Mouse (Mus musculus) embryonic facial prominence, embryonic 12.5 days (tissue): ENCODE results near the gene Qrich2. TPM values are rescaled to one million over a fixed set of nuclear protein-coding genes. Genes with fewer than 3 reads are reported as not detected.
A peak's percentile ranks its signal among the peaks of the same experiment; 100 is the strongest.
"Not testable (repeated sequence)": the region's sequence is repeated elsewhere in the genome, so short reads cannot be mapped to it uniquely, and the experiment has no call there.

Experiments
- ATAC-seq: fragments of 200-750 bp; cut with Nextera tagmentation; 2 replicates; pipeline ENCODE4 v1.8.0; 2017; ENCODE audit not compliant: insufficient number of reproducible peaks, insufficient read depth, low FRiP score, low TSS enrichment
- H3K27ac ChIP-seq: fragments of 300-500 bp; sonication (generic); 2 replicates; pipeline ENCODE4 v1.5.1; 2016; ENCODE audit warnings: mild to moderate bottlenecking
- H3K27me3 ChIP-seq: fragments of 300-500 bp; sonication (generic); 2 replicates; pipeline ENCODE4 v1.6.1; 2016; ENCODE audit warnings: mild to moderate bottlenecking, moderate library complexity
- H3K36me3 ChIP-seq: fragments of 300-500 bp; sonication (generic); 2 replicates; pipeline ENCODE4 v1.6.1; 2016; ENCODE audit warnings: mild to moderate bottlenecking
- H3K4me1 ChIP-seq: fragments of 300-500 bp; sonication (generic); 2 replicates; pipeline ENCODE4 v1.6.1; 2016
- H3K4me2 ChIP-seq: fragments of 300-500 bp; sonication (generic); replicated peaks from 2 replicates; pipeline ENCODE4 v1.6.1; 2016; ENCODE audit warnings: mild to moderate bottlenecking, moderate library complexity
- H3K4me3 ChIP-seq: fragments of 300-500 bp; sonication (generic); 2 replicates; pipeline ENCODE4 v1.5.1; 2016; ENCODE audit warnings: mild to moderate bottlenecking
- H3K9ac ChIP-seq: fragments of 300-500 bp; sonication (generic); 2 replicates; pipeline ENCODE4 v1.6.1; 2016; ENCODE audit warnings: mild to moderate bottlenecking, moderate library complexity
- H3K9me3 ChIP-seq: fragments of 300-500 bp; sonication (generic); 2 replicates; pipeline ENCODE4 v1.6.1; 2016; ENCODE audit warnings: mild to moderate bottlenecking, moderate library complexity
- WGBS: fragments of 180-500 bp; shearing (Covaris S2); methylation state at CpG from one replicate; pipeline ENCODE4 v1.1.7; 2016; 5-methylcytosine and 5-hydroxymethylcytosine counted together
- polyA plus RNA-seq: library from polyadenylated mRNA; unstranded; fragments of >200 nt; fragmentation: Nextera tagmentation; extraction: Ambion mirVana; gene quantifications from 2 replicates; pipeline ENCODE4 v1.2.1, GENCODE M21; 2016

Gene Qrich2
- polyA plus RNA-seq, 1 experiment from 2014 or later, result 0.14 TPM

DNA sequence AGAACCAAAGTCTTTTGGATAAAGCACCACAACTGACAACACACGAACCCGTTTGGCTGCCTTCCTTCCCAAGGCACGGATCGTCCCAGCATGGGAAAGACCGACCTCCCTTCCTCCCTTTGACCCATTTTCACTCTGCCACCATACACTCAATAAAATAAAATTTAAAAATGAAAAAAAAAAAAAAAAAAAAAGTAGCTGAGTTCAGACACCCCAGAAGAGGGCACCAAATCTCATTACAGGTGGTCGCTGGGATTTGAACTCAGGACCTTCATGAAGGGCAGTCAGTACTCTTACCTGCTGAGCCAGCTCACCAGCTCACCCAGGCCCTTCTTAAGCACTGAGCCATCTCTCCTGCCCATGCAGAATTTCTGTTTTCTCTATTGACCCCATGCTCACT lies 33.0 kb upstream of the Qrich2 start:
- Histone ChIP-seq H3K9ac (no peak overlapping the region), H3K4me3 (no peak overlapping the region), H3K36me3 (no peaks in the 10 kb centered on the region), H3K27me3 (no peaks in the 10 kb centered on the region), H3K4me1 (no peaks in the 10 kb centered on the region), H3K4me2 (peak overlapping the region; percentile 53), H3K9me3 (no peaks in the 10 kb centered on the region), H3K27ac (no peak overlapping the region)
- 46% methylated on average over 6 of the region's 6 CpGs for WGBS
- ATAC-seq, result no peak

DNA sequence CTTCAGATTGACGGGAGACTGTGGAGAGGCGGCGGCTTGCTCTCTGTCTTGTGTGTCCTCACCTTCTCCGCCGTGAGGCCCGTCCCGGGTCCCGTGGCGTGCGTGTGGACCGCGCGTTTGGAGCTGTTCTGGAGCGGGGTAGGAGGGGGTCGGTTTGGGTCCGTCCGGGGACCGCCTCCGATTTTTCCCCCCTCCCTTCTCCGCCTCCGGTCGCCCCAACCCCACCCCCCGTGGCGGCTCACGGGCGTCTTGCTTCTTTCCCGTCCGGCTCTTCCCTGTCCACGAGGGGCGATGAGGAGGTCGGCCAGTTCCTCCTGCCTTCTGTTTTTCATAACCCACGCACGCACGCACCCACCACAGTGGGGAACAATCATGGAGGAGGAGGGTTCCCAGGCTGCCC lies 32.6 kb upstream of the Qrich2 start:
- no peaks in the 10 kb centered on the region for H3K27me3 ChIP-seq
- WGBS, result 35% methylated on average over 34 of the region's 34 CpGs
- H3K4me1 ChIP-seq, result no peaks in the 10 kb centered on the region
- H3K36me3 ChIP-seq, result no peaks in the 10 kb centered on the region
- no peak overlapping the region for H3K27ac ChIP-seq
- peak overlapping the region; percentile 27 for H3K4me3 ChIP-seq
- no peak for ATAC-seq
- H3K4me2 ChIP-seq, result peak overlapping the region; percentile 53
- peak overlapping the region; percentile 40; the same call in 1 of the 2 replicates for H3K9ac ChIP-seq
- H3K9me3 ChIP-seq, result no peaks in the 10 kb centered on the region

DNA sequence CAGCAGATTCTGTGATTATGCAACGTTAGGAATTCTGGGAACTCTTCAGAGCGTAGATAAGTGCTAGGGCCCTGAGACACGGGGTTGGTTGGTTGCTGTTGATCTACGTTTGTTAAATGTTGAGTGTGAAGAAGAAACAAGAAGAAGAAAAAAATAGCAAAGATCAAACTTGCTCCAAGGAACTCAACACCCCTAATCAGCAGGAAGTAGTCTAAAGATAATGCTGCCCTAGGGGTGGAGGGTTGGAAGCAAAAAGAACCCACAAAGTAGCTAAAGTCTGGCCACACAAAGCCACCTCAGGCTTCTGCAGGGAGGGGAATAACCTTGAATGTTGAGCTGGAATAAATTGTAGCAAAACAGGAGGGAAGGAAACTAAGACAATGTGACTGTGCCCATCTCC lies 31.3 kb upstream of the Qrich2 start:
- 80% methylated on average over 4 of the region's 4 CpGs for WGBS
- no peak overlapping the region for H3K9ac ChIP-seq
- ATAC-seq, result no peak

DNA sequence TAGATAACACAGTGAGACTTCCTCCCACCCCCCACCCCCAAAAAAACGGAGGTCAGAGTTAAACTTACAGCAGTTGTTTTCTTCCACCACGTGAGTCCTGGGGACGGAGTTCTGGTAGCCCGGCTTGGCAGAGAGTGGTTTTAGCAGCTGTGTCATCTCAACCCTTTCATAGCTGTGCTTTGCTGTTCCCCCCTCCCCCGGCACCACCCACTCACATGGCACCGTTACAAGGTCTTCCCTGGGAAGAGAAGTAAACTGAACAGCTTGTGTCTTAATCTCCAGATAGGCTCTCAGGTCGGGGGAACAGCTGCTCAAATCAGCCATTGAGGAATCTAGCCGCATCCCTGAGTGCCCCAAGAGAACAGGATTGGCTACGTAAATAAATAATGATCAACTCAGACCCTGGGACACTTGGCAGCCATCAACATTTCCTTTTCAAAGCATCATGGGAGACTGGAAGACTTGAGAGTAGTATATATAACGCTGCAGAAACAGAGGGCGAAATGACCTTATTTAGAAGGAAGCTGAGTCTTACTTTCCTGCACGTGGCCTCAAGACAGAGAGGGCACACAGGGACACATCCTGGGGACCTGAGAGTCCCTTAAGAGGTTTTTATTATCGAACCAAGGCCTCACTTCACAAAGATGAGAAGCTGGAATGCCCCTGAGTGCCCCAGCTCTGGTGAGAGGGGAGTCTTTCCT lies 28.6 kb upstream of the Qrich2 start:
- Histone ChIP-seq H3K9ac (no peak overlapping the region), H3K27ac (no peak overlapping the region), H3K4me2 (no peak overlapping the region), H3K9me3 (no peaks in the 10 kb centered on the region), H3K4me1 (peaks cover 3% of the 10 kb centered on the region; the same call in 1 of the 2 replicates), H3K27me3 (no peaks in the 10 kb centered on the region), H3K36me3 (no peaks in the 10 kb centered on the region), H3K4me3 (no peak overlapping the region)
- WGBS, result 63% methylated on average over 13 of the region's 13 CpGs
- ATAC-seq, result no peak

More for the DNA sequence above, 31.3 kb upstream of the Qrich2 start:
- H3K36me3 ChIP-seq, result no peaks in the 10 kb centered on the region
- no peak overlapping the region for H3K27ac ChIP-seq
- H3K4me1 ChIP-seq, result no peaks in the 10 kb centered on the region
- H3K27me3 ChIP-seq, result no peaks in the 10 kb centered on the region
- no peak overlapping the region for H3K4me2 ChIP-seq
- H3K4me3 ChIP-seq, result no peak overlapping the region
- H3K9me3 ChIP-seq, result no peaks in the 10 kb centered on the region

- WGBS, result 26% methylated on average over 4 of the region's 4 CpGs
- ATAC-seq, result no peak
- H3K9me3 ChIP-seq, result no peaks in the 10 kb centered on the region
- H3K36me3 ChIP-seq, result no peaks in the 10 kb centered on the region
- no peak within 1 kb of the TSS for H3K4me3 ChIP-seq
- no peaks in the 10 kb centered on the region for H3K27me3 ChIP-seq
- H3K4me1 ChIP-seq, result peaks cover 7% of the 10 kb centered on the region
- no peak within 1 kb of the TSS for H3K27ac ChIP-seq
- H3K9ac ChIP-seq, result no peak within 1 kb of the TSS
- H3K4me2 ChIP-seq, result no peak within 1 kb of the TSS
These were observed 27.8 kb upstream of the Qrich2 start, which contains the start of gene Prpsap1 for GRCm38 (mm10) chr11:116493795-116494252. Gene Prpsap1, minus strand, starts transcription at chr11:116494202.

GRCm38 (mm10) chr11:116493191-116493590 lies 27.1 kb upstream of the Qrich2 start:
- no peaks in the 10 kb centered on the region for H3K9me3 ChIP-seq
- no peak overlapping the region for H3K4me2 ChIP-seq
- no peak overlapping the region for H3K9ac ChIP-seq
- H3K27me3 ChIP-seq, result no peaks in the 10 kb centered on the region
- WGBS, result 83% methylated on average over 5 of the region's 5 CpGs
- H3K4me1 ChIP-seq, result peaks cover 8% of the 10 kb centered on the region
- H3K27ac ChIP-seq, result no peak overlapping the region
- H3K36me3 ChIP-seq, result no peaks in the 10 kb centered on the region
- ATAC-seq, result no peak
- no peak overlapping the region for H3K4me3 ChIP-seq

DNA sequence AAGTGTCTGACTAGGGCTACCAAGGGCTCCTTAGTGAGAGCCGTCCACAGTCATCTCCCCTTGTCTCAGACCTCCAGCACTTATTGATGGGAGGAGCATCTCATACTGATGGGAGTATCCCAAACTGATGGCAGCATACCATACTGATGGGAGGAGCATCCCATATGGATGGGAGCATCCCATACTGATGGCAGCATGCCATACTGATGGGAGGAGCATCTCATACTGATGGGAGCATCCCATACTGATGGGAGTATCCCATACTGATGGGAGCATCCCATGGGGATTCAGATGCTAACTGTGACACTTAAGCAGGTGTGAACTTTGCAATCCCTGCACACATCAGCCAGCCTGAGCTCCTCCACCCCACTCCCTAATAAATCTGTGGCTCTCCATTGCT lies 26.5 kb upstream of the Qrich2 start:
- ATAC-seq, H3K27ac ChIP-seq, H3K36me3 ChIP-seq, H3K4me1 ChIP-seq, H3K4me3 ChIP-seq, H3K27me3 ChIP-seq, H3K4me2 ChIP-seq, H3K9me3 ChIP-seq, H3K9ac ChIP-seq: not testable (repeated sequence)
- 71% methylated on average over 1 of the region's 1 CpGs for WGBS

DNA sequence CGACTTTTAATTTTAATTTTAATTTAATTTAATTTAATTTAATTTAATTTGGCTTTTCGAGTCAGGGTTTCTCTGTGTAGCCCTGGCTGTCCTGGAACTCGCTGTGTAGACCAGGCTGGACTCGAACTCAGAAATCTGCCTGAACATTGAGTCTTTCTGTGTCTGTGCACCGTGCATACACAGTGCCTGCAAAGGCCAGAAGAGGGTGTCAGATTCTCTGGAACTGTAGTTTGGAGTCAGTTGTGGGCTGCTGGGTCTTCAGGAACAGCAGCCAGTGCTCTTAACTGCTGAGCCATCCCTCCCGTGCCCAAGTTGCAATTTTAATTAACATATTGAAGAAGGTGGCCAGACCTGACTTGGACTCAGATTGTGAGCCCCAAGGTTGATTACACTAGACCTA lies 25.3 kb upstream of the Qrich2 start:
- peak overlapping the region; percentile 68; the same call in 1 of the 2 replicates for H3K4me2 ChIP-seq
- 61% methylated on average over 6 of the region's 6 CpGs for WGBS
- no peak overlapping the region; the same call in 1 of the 2 replicates for H3K27ac ChIP-seq
- no peaks in the 10 kb centered on the region for H3K9me3 ChIP-seq
- H3K4me1 ChIP-seq, result peaks cover 8% of the 10 kb centered on the region
- H3K36me3 ChIP-seq, result peaks cover 15% of the 10 kb centered on the region
- no peak overlapping the region for H3K9ac ChIP-seq
- ATAC-seq, result no peak
- no peak overlapping the region for H3K4me3 ChIP-seq
- H3K27me3 ChIP-seq, result no peaks in the 10 kb centered on the region

DNA sequence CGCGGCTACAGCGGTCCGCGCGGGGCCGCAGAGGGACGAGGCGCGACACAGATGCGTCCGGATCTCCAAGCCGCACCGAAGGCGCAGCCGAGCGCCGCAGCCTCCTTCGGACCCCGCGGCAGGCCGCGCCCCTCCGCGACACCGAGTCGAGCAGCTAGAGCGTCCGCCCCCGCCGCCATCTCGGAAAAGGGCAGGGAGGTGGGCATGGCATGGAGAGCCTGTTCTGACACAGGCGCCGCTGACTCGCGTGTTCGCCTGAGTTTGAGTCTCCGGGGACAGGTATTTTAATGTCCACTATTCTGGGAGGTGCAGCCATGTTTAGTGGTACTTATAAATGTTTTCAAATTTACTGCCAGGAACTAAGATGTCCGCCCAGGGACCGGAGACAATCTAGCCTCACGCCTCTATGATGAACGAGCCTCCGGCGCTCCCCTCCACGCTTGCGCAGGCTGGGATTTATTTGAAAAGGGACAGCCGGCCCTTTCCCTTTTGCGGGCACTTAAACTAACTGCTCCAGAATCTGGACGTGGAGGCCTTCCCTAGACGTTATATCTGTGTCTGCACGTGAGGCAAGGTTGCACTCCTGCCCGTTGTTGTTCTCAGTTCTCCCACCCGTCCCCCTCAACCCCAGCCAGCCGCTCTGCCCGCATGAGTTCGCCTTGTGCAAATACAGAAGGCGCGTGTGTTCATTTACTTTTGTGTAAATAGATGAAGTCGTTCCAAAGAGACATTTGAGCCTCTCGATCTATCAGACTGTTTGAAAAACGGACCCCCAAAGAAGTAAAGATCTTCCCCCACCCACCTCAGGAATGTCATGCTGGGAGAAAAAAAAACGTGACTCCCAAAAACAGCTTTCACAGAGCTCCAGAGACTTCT lies 24.4 kb upstream of the Qrich2 start:
- Histone ChIP-seq H3K27ac (peak overlapping the region; percentile 91), H3K36me3 (peaks cover 24% of the 10 kb centered on the region), H3K9ac (peak overlapping the region; percentile 95), H3K4me3 (peak overlapping the region; percentile 92), H3K27me3 (no peaks in the 10 kb centered on the region), H3K9me3 (no peaks in the 10 kb centered on the region), H3K4me1 (peaks cover 8% of the 10 kb centered on the region), H3K4me2 (peak overlapping the region; percentile 68)
- WGBS, result under 1% methylated on average over 62 of the region's 62 CpGs
- ATAC-seq, result peak; percentile 81

DNA sequence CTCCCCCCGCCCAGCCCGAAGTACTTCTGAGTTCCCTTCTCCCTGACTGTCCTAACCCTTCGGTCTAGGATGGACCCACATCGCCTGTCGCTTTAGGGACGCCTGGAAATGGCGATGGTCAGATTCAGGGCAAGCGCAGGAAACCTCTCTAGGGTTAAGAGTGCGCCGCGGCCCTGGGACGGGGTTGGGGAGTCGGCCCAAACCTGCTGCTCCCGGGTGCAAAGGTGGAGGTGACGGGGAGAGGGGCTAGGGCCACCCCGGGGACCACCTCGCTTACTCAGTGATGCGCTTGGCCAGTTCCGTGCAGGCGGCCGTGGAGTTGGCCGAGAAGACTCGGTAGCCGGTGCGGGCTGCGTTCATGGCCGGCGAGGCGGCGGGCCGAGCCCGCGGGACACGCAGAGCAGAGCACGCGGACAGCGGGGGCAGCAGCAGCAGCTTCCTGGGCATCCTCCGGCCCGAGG lies 23.8 kb upstream of the Qrich2 start:
- no peaks in the 10 kb centered on the region for H3K9me3 ChIP-seq
- peak overlapping the region; percentile 68 for H3K4me2 ChIP-seq
- WGBS, result under 1% methylated on average over 39 of the region's 39 CpGs
- peaks cover 30% of the 10 kb centered on the region for H3K36me3 ChIP-seq
- H3K27me3 ChIP-seq, result no peaks in the 10 kb centered on the region
- peak overlapping the region; percentile 92 for H3K4me3 ChIP-seq
- H3K4me1 ChIP-seq, result peaks cover 8% of the 10 kb centered on the region
- peak overlapping the region; percentile 91 for H3K27ac ChIP-seq
- 0 out of 2 replicates have a peak, but pooled peaks have one; percentile 12 for ATAC-seq
- peak overlapping the region; percentile 95 for H3K9ac ChIP-seq

GRCm38 (mm10) chr11:116488693-116489375 lies 22.8 kb upstream of the Qrich2 start:
- WGBS, result 78% methylated on average over 14 of the region's 14 CpGs

More at GRCm38 (mm10) chr11:116488693-116489375, 22.8 kb upstream of the Qrich2 start:
- H3K4me2 ChIP-seq, result peak overlapping the region; percentile 68
- no peak for ATAC-seq
- H3K27ac ChIP-seq, result no peak overlapping the region
- no peaks in the 10 kb centered on the region for H3K9me3 ChIP-seq
- H3K36me3 ChIP-seq, result peaks cover 40% of the 10 kb centered on the region
- peaks cover 8% of the 10 kb centered on the region for H3K4me1 ChIP-seq
- H3K27me3 ChIP-seq, result no peaks in the 10 kb centered on the region
- peak overlapping the region; percentile 95 for H3K9ac ChIP-seq
- peak overlapping the region; percentile 92 for H3K4me3 ChIP-seq
